Mouse (Mus musculus) neural tube, embryonic 14.5 days (tissue): Measurements from ENCODE around the gene Smim6. TPM values are rescaled to one million over a fixed set of nuclear protein-coding genes. Genes with fewer than 3 reads are reported as not detected.

Source experiments
- ATAC-seq: fragments of 200-750 bp; cut with Nextera tagmentation; 2 replicates; pipeline ENCODE4 v1.8.0; 2017; ENCODE audit warnings: low read depth, mild to moderate bottlenecking, moderate TSS enrichment, moderate library complexity
- H3K27ac ChIP-seq: fragments of 300-500 bp; sonication (generic); 2 replicates; pipeline ENCODE4 v1.5.1; 2014; ENCODE audit warnings: low read depth, mild to moderate bottlenecking, control low read depth, low read length, moderate library complexity, mixed read lengths
- H3K27me3 ChIP-seq: fragments of 300-500 bp; sonication (generic); 2 replicates; pipeline ENCODE4 v1.6.1; 2014; ENCODE audit warnings: low read length; ENCODE audit not compliant: control insufficient read depth, insufficient read depth
- H3K36me3 ChIP-seq: fragments of 300-500 bp; sonication (generic); 2 replicates; pipeline ENCODE4 v1.6.1; 2014; ENCODE audit warnings: low read length, mixed read lengths; ENCODE audit not compliant: control insufficient read depth, insufficient read depth
- H3K4me1 ChIP-seq: fragments of 300-500 bp; sonication (generic); 2 replicates; pipeline ENCODE4 v1.6.1; 2014; ENCODE audit warnings: low read length; ENCODE audit not compliant: control insufficient read depth, insufficient read depth
- H3K4me2 ChIP-seq: fragments of 300-500 bp; sonication (generic); 2 replicates; pipeline ENCODE4 v1.6.1; 2014; ENCODE audit warnings: mild to moderate bottlenecking, low read depth, low read length, control low read depth
- H3K4me3 ChIP-seq: fragments of 300-500 bp; sonication (generic); 2 replicates; pipeline ENCODE4 v1.5.1; 2014; ENCODE audit warnings: low read depth, low read length, control low read depth, mixed read lengths
- H3K9ac ChIP-seq: fragments of 300-500 bp; sonication (generic); replicated peaks from 2 replicates; pipeline ENCODE4 v1.6.1; 2014; ENCODE audit warnings: low read depth, mild to moderate bottlenecking, control low read depth, low read length, mixed read lengths
- H3K9me3 ChIP-seq: fragments of 300-500 bp; sonication (generic); 2 replicates; pipeline ENCODE4 v1.6.1; 2016; ENCODE audit warnings: low read length; ENCODE audit not compliant: control insufficient read depth
- WGBS: fragments of 180-500 bp; shearing (Covaris S2); extraction: QIAGEN DNeasy Blood & Tissue Kit; methylation state at CpG from one replicate; pipeline ENCODE4 v1.1.7; 2014; 5-methylcytosine and 5-hydroxymethylcytosine counted together
- polyA plus RNA-seq: library from polyadenylated mRNA; unstranded; fragments of >200 nt; fragmentation: Nextera tagmentation; extraction: Ambion mirVana; gene quantifications from 2 replicates; pipeline ENCODE4 v1.2.1, GENCODE M21; 2014

Gene Smim6
- polyA plus RNA-seq, 1 experiment from 2014 or later = 0.43 TPM

GRCm38 (mm10) chr11:115920110-115920818 lies 8.4 kb downstream of the Smim6 start:
- Histone ChIP-seq H3K9ac (no peak overlapping the region), H3K4me1 (no peaks in the 10 kb centered on the region), H3K27ac (no peak overlapping the region), H3K4me2 (no peak overlapping the region), H3K27me3 (no peaks in the 10 kb centered on the region), H3K9me3 (no peaks in the 10 kb centered on the region), H3K36me3 (peaks cover 12% of the 10 kb centered on the region; the same call in 1 of the 2 replicates), H3K4me3 (no peak overlapping the region)
- WGBS = 52% methylated on average over 6 of the region's 6 CpGs
- no peak for ATAC-seq

- WGBS = 94% methylated on average over 1 of the region's 1 CpGs
- Histone ChIP-seq H3K27ac (no peak overlapping the region), H3K4me1 (no peaks in the 10 kb centered on the region), H3K4me3 (no peak overlapping the region), H3K9me3 (no peaks in the 10 kb centered on the region), H3K9ac (no peak overlapping the region), H3K4me2 (no peak overlapping the region), H3K27me3 (no peaks in the 10 kb centered on the region), H3K36me3 (peaks cover 10% of the 10 kb centered on the region; the same call in 1 of the 2 replicates)
- ATAC-seq = no peak
Measured at GRCm38 (mm10) chr11:115921986-115922385, 10.2 kb downstream of the Smim6 start.

GRCm38 (mm10) chr11:115929031-115929430 lies 17.2 kb downstream of the Smim6 start:
- Histone ChIP-seq H3K4me3 (no peak overlapping the region), H3K9ac (no peak overlapping the region), H3K27me3 (no peaks in the 10 kb centered on the region), H3K4me2 (no peak overlapping the region), H3K9me3 (no peaks in the 10 kb centered on the region), H3K36me3 (0 out of 2 replicates have a peak, but pooled peaks cover 5% of the 10 kb centered on the region), H3K4me1 (peaks cover 8% of the 10 kb centered on the region), H3K27ac (no peak overlapping the region)
- WGBS = 89% methylated on average over 8 of the region's 8 CpGs
- no peak for ATAC-seq

- Histone ChIP-seq H3K27me3 (no peaks in the 10 kb centered on the region), H3K4me2 (no peak overlapping the region), H3K27ac (no peak overlapping the region), H3K4me1 (peaks cover 13% of the 10 kb centered on the region), H3K4me3 (no peak overlapping the region), H3K9ac (no peak overlapping the region), H3K9me3 (no peaks in the 10 kb centered on the region), H3K36me3 (no peaks in the 10 kb centered on the region)
- no peak for ATAC-seq
- 77% methylated on average over 3 of the region's 3 CpGs for WGBS
Measured at GRCm38 (mm10) chr11:115929818-115930217, 18.0 kb downstream of the Smim6 start.

GRCm38 (mm10) chr11:115931235-115931634 lies 19.4 kb downstream of the Smim6 start:
- Histone ChIP-seq H3K9me3 (no peaks in the 10 kb centered on the region), H3K27ac (no peak overlapping the region), H3K36me3 (no peaks in the 10 kb centered on the region), H3K9ac (no peak overlapping the region), H3K4me2 (no peak overlapping the region), H3K4me3 (no peak overlapping the region), H3K4me1 (peaks cover 13% of the 10 kb centered on the region), H3K27me3 (no peaks in the 10 kb centered on the region)
- WGBS = 83% methylated on average over 3 of the region's 3 CpGs
- ATAC-seq = no peak

GRCm38 (mm10) chr11:115933108-115933746 lies 21.4 kb downstream of the Smim6 start, which contains the start of the genes Sap30bp and Recql5:
TSS of gene Sap30bp (plus strand) at chr11:115933282.
TSS of gene Recql5 (minus strand) at chr11:115933477.
- under 1% methylated on average over 28 of the region's 28 CpGs for WGBS

GRCm38 (mm10) chr11:115933747-115934110 lies 21.9 kb downstream of the Smim6 start:
- Histone ChIP-seq H3K36me3 (peaks cover 9% of the 10 kb centered on the region), H3K9me3 (no peaks in the 10 kb centered on the region), H3K27ac (peak overlapping the region; percentile 45; the same call in 1 of the 2 replicates), H3K27me3 (no peaks in the 10 kb centered on the region), H3K4me3 (peak overlapping the region; percentile 64), H3K9ac (peak overlapping the region; percentile 64), H3K4me2 (peak overlapping the region; percentile 54), H3K4me1 (peaks cover 13% of the 10 kb centered on the region)
- WGBS = 1% methylated on average over 16 of the region's 16 CpGs
- ATAC-seq = peak; percentile 38; the same call in 1 of the 2 replicates

More at GRCm38 (mm10) chr11:115933108-115933746, 21.4 kb downstream of the Smim6 start, which contains the start of the genes Sap30bp and Recql5:
- H3K9me3 ChIP-seq = no peaks in the 10 kb centered on the region
- H3K9ac ChIP-seq = peak within 1 kb of the TSS; percentile 64
- peaks cover 13% of the 10 kb centered on the region for H3K4me1 ChIP-seq
- no peaks in the 10 kb centered on the region for H3K27me3 ChIP-seq
- peak within 1 kb of the TSS; percentile 95 for H3K4me2 ChIP-seq
- ATAC-seq = peak; percentile 98
- H3K4me3 ChIP-seq = peak within 1 kb of the TSS; percentile 64
- peaks cover 4% of the 10 kb centered on the region for H3K36me3 ChIP-seq
- H3K27ac ChIP-seq = peak within 1 kb of the TSS; percentile 45; the same call in 1 of the 2 replicates

- no peak overlapping the region for H3K27ac ChIP-seq
- H3K9me3 ChIP-seq = no peaks in the 10 kb centered on the region
- peaks cover 29% of the 10 kb centered on the region for H3K36me3 ChIP-seq
- no peak for ATAC-seq
- H3K4me2 ChIP-seq = no peak overlapping the region
- 42% methylated on average over 6 of the region's 6 CpGs for WGBS
- no peak overlapping the region for H3K9ac ChIP-seq
- no peaks in the 10 kb centered on the region for H3K27me3 ChIP-seq
- H3K4me1 ChIP-seq = no peaks in the 10 kb centered on the region; the same call in 1 of the 2 replicates
- no peak overlapping the region for H3K4me3 ChIP-seq
Measured at GRCm38 (mm10) chr11:115939690-115940329, 28.0 kb downstream of the Smim6 start.
